Mouse (Mus musculus) stomach, postnatal 0 days (tissue): ENCODE results near the gene Snx6. TPM values are rescaled to one million over a fixed set of nuclear protein-coding genes. Genes with fewer than 3 reads are reported as not detected.
"Not testable (repeated sequence)": the region's sequence is repeated elsewhere in the genome, so short reads cannot be mapped to it uniquely, and the experiment has no call there.

Source experiments
- ATAC-seq: fragments of 200-750 bp; cut with Nextera tagmentation; 2 replicates; pipeline ENCODE4 v1.8.0; 2017; ENCODE audit not compliant: low FRiP score, low TSS enrichment
- DNase-seq: peaks from one replicate; pipeline ENCODE4 v3.0.0-alpha.2; 2016; ENCODE audit warnings: low spot score
- H3K27ac ChIP-seq: fragments of 300-500 bp; sonication (generic); replicated peaks from 2 replicates; pipeline ENCODE4 v1.5.1; 2014; ENCODE audit warnings: mild to moderate bottlenecking, control low read depth
- H3K27me3 ChIP-seq: fragments of 300-500 bp; sonication (generic); 2 replicates; pipeline ENCODE4 v1.6.1; 2014; ENCODE audit warnings: low read length; ENCODE audit not compliant: control insufficient read depth, insufficient read depth
- H3K36me3 ChIP-seq: fragments of 300-500 bp; sonication (generic); 2 replicates; pipeline ENCODE4 v1.6.1; 2014; ENCODE audit warnings: low read length, mixed read lengths; ENCODE audit not compliant: control insufficient read depth, insufficient read depth
- H3K4me1 ChIP-seq: fragments of 300-500 bp; sonication (generic); replicated peaks from 2 replicates; pipeline ENCODE4 v1.6.1; 2014; ENCODE audit warnings: antibody characterized with exemption; ENCODE audit not compliant: control insufficient read depth, insufficient read depth
- H3K4me2 ChIP-seq: fragments of 300-500 bp; sonication (generic); replicated peaks from 2 replicates; pipeline ENCODE4 v1.6.1; 2014; ENCODE audit warnings: low read depth, mild to moderate bottlenecking, control low read depth, moderate library complexity
- H3K4me3 ChIP-seq: fragments of 300-500 bp; sonication (generic); 2 replicates; pipeline ENCODE4 v1.5.1; 2014; ENCODE audit warnings: low read depth, low read length, control low read depth
- H3K9ac ChIP-seq: fragments of 300-500 bp; sonication (generic); 2 replicates; pipeline ENCODE4 v1.6.1; 2014; ENCODE audit warnings: mild to moderate bottlenecking, low read length, control low read depth, mixed read lengths
- H3K9me3 ChIP-seq: fragments of 300-500 bp; sonication (generic); 2 replicates; pipeline ENCODE4 v1.6.1; 2016; ENCODE audit warnings: low read length; ENCODE audit not compliant: control insufficient read depth
- CTCF ChIP-seq: IDR thresholded peaks from 2 replicates; pipeline ENCODE4 v1.5.1; 2016; ENCODE audit warnings: antibody characterized with exemption, low read depth, mild to moderate bottlenecking, moderate library complexity
- EP300 ChIP-seq: optimal IDR thresholded peaks from 2 replicates; pipeline ENCODE3; 2016; ENCODE audit warnings: antibody characterized with exemption
- WGBS: fragments of 180-500 bp; shearing (Covaris S2); extraction: QIAGEN DNeasy Blood & Tissue Kit; methylation state at CpG from one replicate; pipeline ENCODE4 v1.1.7; 2014; 5-methylcytosine and 5-hydroxymethylcytosine counted together
- polyA plus RNA-seq: library from polyadenylated mRNA; unstranded; fragments of >200 nt; fragmentation: Nextera tagmentation; extraction: Ambion mirVana; gene quantifications from 2 replicates; pipeline ENCODE4 v1.2.1, GENCODE M21; 2015

Gene Snx6
- polyA plus RNA-seq, 1 experiment from 2014 or later: 269 TPM

DNA sequence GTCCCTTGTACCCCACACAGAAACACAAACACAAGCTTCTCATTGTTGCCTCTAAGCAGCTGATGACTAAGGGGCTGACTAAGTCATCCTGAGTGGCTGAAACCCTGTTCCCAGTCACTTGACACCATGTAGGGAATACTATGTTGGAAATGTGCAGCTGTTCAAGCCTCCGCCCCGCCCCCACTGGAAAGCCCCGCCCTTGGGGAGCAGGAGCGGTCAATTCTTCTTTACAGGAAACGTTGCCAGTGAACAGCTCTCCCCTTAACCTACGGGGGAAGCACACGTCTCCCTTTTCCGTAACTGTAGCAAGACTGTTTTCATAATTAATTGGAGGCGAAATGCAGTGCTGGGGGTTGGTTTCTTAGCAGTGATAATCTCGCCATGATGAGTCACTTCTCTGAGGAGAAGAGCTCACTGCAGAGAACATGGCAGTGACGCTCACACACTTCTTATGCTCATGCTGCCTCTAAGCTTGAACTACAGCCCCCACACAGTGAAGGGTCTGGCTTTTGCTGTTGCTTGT lies 39.5 kb upstream of the Snx6 start:
- peak overlapping the region; percentile 44 for H3K4me2 ChIP-seq
- 1% methylated on average over 11 of the region's 11 CpGs for WGBS
- ATAC-seq (peak; percentile 91), DNase-seq (peak; percentile 90)
- H3K9me3 ChIP-seq: no peaks in the 10 kb centered on the region
- no peaks in the 10 kb centered on the region for H3K27me3 ChIP-seq
- H3K4me1 ChIP-seq: no peaks in the 10 kb centered on the region
- peak overlapping the region; percentile 63 for H3K27ac ChIP-seq
- TF ChIP-seq EP300: no peak
- no peak for TF ChIP-seq CTCF
- H3K36me3 ChIP-seq: no peaks in the 10 kb centered on the region
- H3K4me3 ChIP-seq: peak overlapping the region; percentile 35
- H3K9ac ChIP-seq: no peak overlapping the region

DNA sequence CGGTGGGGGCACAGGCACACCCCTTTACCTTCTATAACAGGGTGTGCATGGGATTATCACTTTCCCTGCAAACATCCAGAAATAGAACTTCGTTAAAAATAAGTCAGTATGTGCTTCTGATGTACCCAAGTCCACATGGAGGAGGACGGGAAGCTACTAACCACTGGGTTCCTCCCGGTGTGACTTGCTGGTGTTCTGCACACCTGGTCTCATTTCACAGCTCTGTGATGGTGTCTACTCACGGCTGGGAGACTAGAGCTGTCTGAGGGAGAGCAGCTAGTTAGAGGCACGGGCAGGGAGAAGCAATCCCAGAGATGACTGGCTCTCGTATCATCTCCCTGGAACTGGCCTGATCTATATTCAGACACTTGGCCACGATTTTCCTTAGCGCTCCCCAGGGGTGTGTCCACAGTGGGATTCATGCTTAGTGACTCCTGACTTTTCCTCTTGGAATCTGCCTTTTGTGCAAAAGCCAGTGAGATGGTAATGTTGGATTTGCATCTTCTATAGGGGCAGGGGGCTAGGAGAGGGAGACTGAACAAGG lies 38.4 kb upstream of the Snx6 start:
- no peak for ATAC-seq
- 63% methylated on average over 9 of the region's 9 CpGs for WGBS
- H3K4me1 ChIP-seq: no peaks in the 10 kb centered on the region
- H3K4me2 ChIP-seq: no peak overlapping the region
- H3K9me3 ChIP-seq: no peaks in the 10 kb centered on the region
- no peak overlapping the region for H3K27ac ChIP-seq
- no peak overlapping the region for H3K9ac ChIP-seq
- no peak for TF ChIP-seq EP300
- no peak for TF ChIP-seq CTCF
- no peaks in the 10 kb centered on the region for H3K36me3 ChIP-seq
- no peak for DNase-seq
- no peaks in the 10 kb centered on the region for H3K27me3 ChIP-seq
- no peak overlapping the region for H3K4me3 ChIP-seq

DNA sequence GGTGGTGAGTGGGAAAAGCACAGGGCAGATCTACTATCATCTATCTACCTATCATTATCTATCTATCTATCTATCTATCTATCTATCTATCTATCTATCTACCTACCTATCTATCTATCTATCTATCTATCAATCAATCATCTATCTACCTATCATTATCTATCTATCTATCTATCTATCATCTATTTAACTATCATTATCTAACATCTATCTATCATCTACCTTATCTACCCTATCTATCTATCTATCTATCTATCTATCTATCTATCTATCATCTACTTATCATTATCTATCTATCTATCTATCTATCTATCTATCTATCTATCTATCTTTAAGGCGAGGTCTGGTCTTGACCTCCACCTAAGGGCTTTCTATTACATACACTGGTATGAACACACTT lies 36.4 kb upstream of the Snx6 start:
- H3K9ac ChIP-seq, H3K4me2 ChIP-seq, H3K9me3 ChIP-seq, H3K36me3 ChIP-seq, H3K4me3 ChIP-seq, H3K4me1 ChIP-seq, H3K27me3 ChIP-seq, DNase-seq, H3K27ac ChIP-seq, ATAC-seq: not testable (repeated sequence)
- 66% methylated on average over 1 of the region's 1 CpGs for WGBS

DNA sequence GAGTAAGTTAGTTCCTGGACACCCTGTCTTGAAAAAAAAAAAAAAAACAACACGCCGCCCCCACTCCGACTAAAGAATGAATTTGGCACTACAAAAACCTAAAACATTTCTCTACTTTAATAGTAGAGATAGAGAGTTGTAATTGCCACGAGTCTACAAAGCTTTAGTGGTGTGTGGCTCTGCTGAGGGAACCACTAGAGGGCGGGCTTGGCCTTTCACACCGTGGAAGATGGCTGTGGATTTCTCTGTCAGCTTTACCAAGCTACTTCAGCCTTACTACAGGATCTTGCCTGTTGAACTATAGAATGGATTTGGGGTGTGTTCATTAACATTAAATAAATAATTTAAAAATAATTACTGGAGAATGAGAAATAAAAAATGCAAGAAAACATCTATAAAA lies 35.1 kb upstream of the Snx6 start:
- DNase-seq: peak; percentile 86
- no peak overlapping the region for H3K4me2 ChIP-seq
- no peaks in the 10 kb centered on the region for H3K4me1 ChIP-seq
- ATAC-seq: peak; percentile 68; the same call in 1 of the 2 replicates
- no peaks in the 10 kb centered on the region for H3K27me3 ChIP-seq
- H3K36me3 ChIP-seq: no peaks in the 10 kb centered on the region
- H3K9me3 ChIP-seq: no peaks in the 10 kb centered on the region
- no peak overlapping the region for H3K4me3 ChIP-seq
- H3K9ac ChIP-seq: no peak overlapping the region
- H3K27ac ChIP-seq: no peak overlapping the region
- WGBS: 15% methylated on average over 6 of the region's 6 CpGs
- TF ChIP-seq CTCF (peak; percentile 98), EP300 (no peak)

DNA sequence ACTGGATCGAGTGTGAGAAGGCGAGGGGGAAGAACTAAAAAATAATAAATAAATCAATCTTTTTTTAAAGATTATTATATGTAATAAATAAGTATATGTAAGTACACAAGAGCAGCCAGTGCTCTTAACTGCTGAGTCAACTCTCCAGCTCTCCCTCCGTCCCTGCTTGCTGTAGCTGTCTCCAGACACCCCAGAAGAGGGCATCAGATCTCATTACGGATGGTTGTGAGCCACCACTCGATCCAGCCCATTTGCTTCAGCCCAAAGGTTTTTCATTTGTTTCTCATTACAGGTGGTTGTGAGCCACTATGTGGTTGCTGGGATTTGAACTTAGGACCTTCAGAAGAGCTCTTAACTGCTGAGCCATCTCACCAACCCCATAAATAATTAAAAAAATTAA lies 34.4 kb upstream of the Snx6 start:
- H3K9ac ChIP-seq: no peak overlapping the region
- ATAC-seq (no peak), DNase-seq (no peak)
- H3K27me3 ChIP-seq: no peaks in the 10 kb centered on the region
- H3K4me2 ChIP-seq: no peak overlapping the region
- no peaks in the 10 kb centered on the region for H3K4me1 ChIP-seq
- TF ChIP-seq EP300 (no peak), CTCF (peak; percentile 41)
- H3K27ac ChIP-seq: no peak overlapping the region
- no peaks in the 10 kb centered on the region for H3K9me3 ChIP-seq
- H3K4me3 ChIP-seq: no peak overlapping the region
- H3K36me3 ChIP-seq: no peaks in the 10 kb centered on the region
- 50% methylated on average over 5 of the region's 5 CpGs for WGBS

DNA sequence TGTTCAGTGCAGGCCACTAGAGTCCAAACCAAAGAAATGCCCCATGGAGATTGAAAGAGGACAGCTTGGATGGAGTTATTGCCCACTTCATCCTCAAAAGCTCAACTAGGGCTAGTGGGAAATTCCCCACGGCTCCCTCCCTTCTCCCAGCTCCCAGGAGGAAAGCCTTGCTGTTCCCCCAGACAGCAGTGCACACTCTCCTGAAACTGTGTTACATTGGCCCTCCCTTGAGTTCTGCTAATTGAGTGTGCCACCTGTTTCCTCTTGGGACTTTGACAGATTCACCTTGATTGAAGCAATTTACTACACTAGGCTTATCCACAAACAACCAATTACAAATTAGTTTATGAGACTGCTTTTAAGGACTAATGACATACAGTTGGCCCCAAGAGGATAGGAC lies 32.5 kb upstream of the Snx6 start:
- DNase-seq: no peak
- 79% methylated on average over 1 of the region's 1 CpGs for WGBS
- H3K4me1 ChIP-seq: no peaks in the 10 kb centered on the region
- no peak overlapping the region for H3K9ac ChIP-seq
- no peaks in the 10 kb centered on the region for H3K36me3 ChIP-seq
- no peaks in the 10 kb centered on the region for H3K27me3 ChIP-seq
- no peak for ATAC-seq
- H3K4me2 ChIP-seq: no peak overlapping the region
- H3K4me3 ChIP-seq: no peak overlapping the region
- no peaks in the 10 kb centered on the region for H3K9me3 ChIP-seq
- H3K27ac ChIP-seq: no peak overlapping the region
- TF ChIP-seq CTCF: no peak
- TF ChIP-seq EP300: no peak
